Mouse (Mus musculus): ENCODE results near the gene Kndc1. TPM values are rescaled to one million over a fixed set of nuclear protein-coding genes. Genes with fewer than 3 reads are reported as not detected.

The Kndc1 gene
- polyA plus RNA-seq, 1 experiment from 2014 or later: 0.26 TPM

DNA sequence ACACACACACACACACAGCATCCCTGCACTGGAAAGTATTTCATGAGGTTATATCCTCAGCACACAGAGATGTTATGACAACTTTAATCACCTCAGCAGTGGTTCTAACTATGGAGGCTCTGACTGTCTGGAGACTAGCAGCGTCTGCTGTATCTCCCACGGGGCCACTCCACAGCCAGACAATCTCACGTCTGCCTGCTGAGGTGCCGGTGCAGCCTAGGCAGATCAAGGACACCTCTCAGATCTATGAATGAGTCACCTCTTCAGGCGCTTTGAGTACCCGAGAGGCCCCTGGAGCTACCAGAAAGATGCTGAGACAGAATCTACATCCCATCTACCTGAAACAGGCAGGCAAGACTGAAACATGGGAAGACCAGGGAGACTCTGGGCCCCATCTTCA, 15.9 kb upstream of the Kndc1 start:
- WGBS: 86% methylated on average over 6 of the region's 6 CpGs
- no peaks in the 10 kb centered on the region for H3K27me3 ChIP-seq (ENCODE audit: poor library complexity, severe bottlenecking)
- H3K27ac ChIP-seq: no peak overlapping the region
- no peak for DNase-seq (ENCODE audit: extremely low spot score, low spot score)
- no peaks in the 10 kb centered on the region for H3K4me1 ChIP-seq
- no peaks in the 10 kb centered on the region for H3K9me3 ChIP-seq
- H3K36me3 ChIP-seq (replicated peaks): no peaks in the 10 kb centered on the region
- no peak overlapping the region for H3K4me3 ChIP-seq

DNA sequence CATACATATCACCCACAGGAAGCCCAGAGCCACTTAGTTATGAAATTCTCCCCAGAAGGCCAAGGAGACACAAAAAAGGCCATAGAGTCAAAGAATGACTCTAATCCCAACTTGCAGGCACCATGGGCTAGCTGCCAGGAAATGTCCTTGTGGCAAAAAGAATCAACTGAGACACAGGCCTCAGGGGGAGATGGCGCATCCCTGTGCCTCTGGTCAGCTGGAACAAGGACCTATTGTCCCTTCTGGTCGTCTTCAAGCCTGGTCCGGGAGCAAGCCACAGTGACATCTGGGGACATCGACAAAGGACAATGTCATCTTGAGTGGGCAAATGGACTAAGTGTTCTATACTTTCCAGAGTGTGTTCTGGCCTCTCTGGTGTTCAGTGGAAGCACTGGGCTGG, 11.0 kb upstream of the Kndc1 start:
- Histone ChIP-seq H3K36me3 (replicated peaks) (no peaks in the 10 kb centered on the region), H3K4me3 (no peak overlapping the region), H3K4me1 (no peaks in the 10 kb centered on the region), H3K27ac (no peak overlapping the region), H3K27me3 (ENCODE audit: poor library complexity, severe bottlenecking) (no peaks in the 10 kb centered on the region), H3K9me3 (no peaks in the 10 kb centered on the region)
- 68% methylated on average over 4 of the region's 4 CpGs for WGBS
- no peak for DNase-seq (ENCODE audit: extremely low spot score, low spot score)

DNA sequence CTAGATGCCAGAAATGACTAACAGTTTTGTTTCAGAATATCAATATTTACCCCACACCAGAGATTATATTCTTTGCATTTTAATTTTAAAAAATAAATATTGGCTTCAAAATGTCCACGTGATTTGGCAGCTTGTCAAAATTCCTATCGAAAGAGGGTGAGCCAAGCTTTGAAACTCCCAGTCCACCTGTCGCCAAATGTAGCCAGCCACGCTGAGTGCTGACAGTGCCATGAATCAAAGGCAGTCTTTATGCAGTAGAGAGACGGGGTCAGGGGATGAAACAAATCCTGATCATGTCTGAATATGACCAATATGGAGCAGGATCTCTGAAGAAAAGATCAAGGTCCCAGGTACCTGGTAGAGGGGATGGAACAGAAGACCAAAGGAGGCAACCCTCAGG, 2.7 kb upstream of the Kndc1 start:
- no peak for DNase-seq (ENCODE audit: extremely low spot score, low spot score)
- H3K4me3 ChIP-seq: no peak overlapping the region
- H3K4me1 ChIP-seq: peaks cover 12% of the 10 kb centered on the region
- 87% methylated on average over 5 of the region's 5 CpGs for WGBS
- no peak overlapping the region for H3K27ac ChIP-seq
- no peaks in the 10 kb centered on the region for H3K9me3 ChIP-seq
- peaks cover 54% of the 10 kb centered on the region for H3K27me3 ChIP-seq (ENCODE audit: poor library complexity, severe bottlenecking)
- H3K36me3 ChIP-seq (replicated peaks): no peaks in the 10 kb centered on the region

- Histone ChIP-seq H3K4me3 (no peak overlapping the region), H3K9me3 (no peaks in the 10 kb centered on the region), H3K36me3 (replicated peaks) (no peaks in the 10 kb centered on the region), H3K27ac (no peak overlapping the region), H3K27me3 (ENCODE audit: poor library complexity, severe bottlenecking) (peaks cover 87% of the 10 kb centered on the region), H3K4me1 (peaks cover 12% of the 10 kb centered on the region)
- DNase-seq (ENCODE audit: extremely low spot score, low spot score): no peak
- 87% methylated on average over 7 of the region's 7 CpGs for WGBS
Observed at GRCm38 (mm10) chr7:139896271-139896670, 1.8 kb downstream of the Kndc1 start.

DNA sequence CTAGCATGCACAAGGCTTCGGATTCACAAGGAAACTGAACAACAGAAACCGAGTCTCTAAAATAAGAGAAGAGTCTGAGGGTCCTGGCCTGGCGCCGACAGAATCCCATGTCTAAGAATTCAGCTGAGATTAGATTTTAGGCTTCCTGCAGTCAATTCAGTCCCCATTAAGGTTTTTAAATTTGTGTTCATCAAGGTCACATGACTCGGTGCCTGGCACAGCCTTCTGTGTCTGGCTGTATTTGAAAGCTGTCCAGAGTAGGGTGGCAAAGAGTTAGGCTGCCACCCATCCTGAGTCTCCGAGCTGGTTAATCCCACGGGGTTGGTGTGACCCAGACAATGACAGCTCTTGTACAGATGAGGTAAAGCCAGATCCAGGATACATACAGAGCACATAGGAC, 2.3 kb downstream of the Kndc1 start:
- no peak overlapping the region for H3K27ac ChIP-seq
- peaks cover 90% of the 10 kb centered on the region for H3K27me3 ChIP-seq (ENCODE audit: poor library complexity, severe bottlenecking)
- no peaks in the 10 kb centered on the region for H3K36me3 ChIP-seq (replicated peaks)
- peaks cover 12% of the 10 kb centered on the region for H3K4me1 ChIP-seq
- 91% methylated on average over 7 of the region's 7 CpGs for WGBS
- DNase-seq (ENCODE audit: extremely low spot score, low spot score): no peak
- no peaks in the 10 kb centered on the region for H3K9me3 ChIP-seq
- H3K4me3 ChIP-seq: no peak overlapping the region

- no peak for DNase-seq (ENCODE audit: extremely low spot score, low spot score)
Observed at GRCm38 (mm10) chr7:139898606-139899005, 4.1 kb downstream of the Kndc1 start.

DNA sequence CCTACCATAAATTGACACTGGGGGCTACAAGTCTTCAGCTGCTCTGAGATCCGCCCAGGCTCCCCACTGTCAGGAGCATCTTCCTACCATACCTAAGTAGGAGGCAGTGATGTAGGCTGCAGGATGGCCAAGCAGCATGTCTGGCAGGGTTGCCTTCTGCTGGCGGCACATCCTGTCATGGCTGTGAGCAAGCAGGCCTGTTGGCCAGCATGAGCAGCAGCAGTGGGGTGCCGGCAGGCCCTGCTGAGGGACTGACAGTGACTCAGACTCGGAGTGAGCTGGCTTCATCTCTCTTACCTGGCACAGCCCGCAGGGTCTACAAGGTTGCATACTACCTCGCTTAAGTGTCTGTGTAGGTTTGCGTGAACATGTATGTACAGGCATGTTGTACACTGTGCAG, 5.0 kb downstream of the Kndc1 start:
- Histone ChIP-seq H3K36me3 (replicated peaks) (no peaks in the 10 kb centered on the region), H3K4me1 (peaks cover 8% of the 10 kb centered on the region), H3K27ac (no peak overlapping the region), H3K27me3 (ENCODE audit: poor library complexity, severe bottlenecking) (peaks cover 81% of the 10 kb centered on the region), H3K4me3 (no peak overlapping the region), H3K9me3 (no peaks in the 10 kb centered on the region)
- 89% methylated on average over 7 of the region's 7 CpGs for WGBS
- DNase-seq (ENCODE audit: extremely low spot score, low spot score): no peak

More at GRCm38 (mm10) chr7:139898606-139899005, 4.1 kb downstream of the Kndc1 start:
- Histone ChIP-seq H3K27ac (no peak overlapping the region), H3K27me3 (ENCODE audit: poor library complexity, severe bottlenecking) (peaks cover 83% of the 10 kb centered on the region), H3K9me3 (no peaks in the 10 kb centered on the region), H3K4me3 (no peak overlapping the region), H3K36me3 (replicated peaks) (no peaks in the 10 kb centered on the region), H3K4me1 (peaks cover 12% of the 10 kb centered on the region)
- 87% methylated on average over 2 of the region's 2 CpGs for WGBS

DNA sequence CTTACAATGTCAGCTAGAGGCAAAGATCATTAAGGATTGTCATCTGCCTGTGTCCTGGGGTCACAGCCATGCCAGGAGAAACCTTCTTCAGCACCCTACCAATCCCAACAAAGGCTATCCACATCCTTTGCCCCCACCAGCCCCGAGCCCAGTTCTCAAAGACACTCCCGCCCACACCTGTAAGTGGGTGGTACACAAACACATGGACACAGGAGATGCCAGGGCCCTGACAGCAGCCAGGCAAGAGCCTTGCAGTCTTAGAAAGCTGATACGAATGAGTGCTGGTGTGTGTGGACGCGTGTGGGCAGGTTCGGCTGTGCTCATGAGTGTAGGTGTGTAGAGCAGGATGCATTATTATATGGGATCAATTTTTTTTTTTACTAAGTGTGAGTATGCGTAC, 6.0 kb downstream of the Kndc1 start:
- DNase-seq (ENCODE audit: extremely low spot score, low spot score): no peak
- Histone ChIP-seq H3K36me3 (replicated peaks) (no peaks in the 10 kb centered on the region), H3K4me1 (peaks cover 3% of the 10 kb centered on the region), H3K4me3 (no peak overlapping the region), H3K9me3 (no peaks in the 10 kb centered on the region), H3K27ac (no peak overlapping the region), H3K27me3 (ENCODE audit: poor library complexity, severe bottlenecking) (peaks cover 76% of the 10 kb centered on the region)
- WGBS: 94% methylated on average over 7 of the region's 7 CpGs

GRCm38 (mm10) chr7:139900896-139901295, 6.4 kb downstream of the Kndc1 start:
- no peaks in the 10 kb centered on the region for H3K36me3 ChIP-seq (replicated peaks)
- no peak overlapping the region for H3K27ac ChIP-seq
- 86% methylated on average over 6 of the region's 6 CpGs for WGBS
- peaks cover 76% of the 10 kb centered on the region for H3K27me3 ChIP-seq (ENCODE audit: poor library complexity, severe bottlenecking)
- no peak overlapping the region for H3K4me3 ChIP-seq
- no peak for DNase-seq (ENCODE audit: extremely low spot score, low spot score)
- H3K9me3 ChIP-seq: no peaks in the 10 kb centered on the region
- H3K4me1 ChIP-seq: peaks cover 8% of the 10 kb centered on the region

DNA sequence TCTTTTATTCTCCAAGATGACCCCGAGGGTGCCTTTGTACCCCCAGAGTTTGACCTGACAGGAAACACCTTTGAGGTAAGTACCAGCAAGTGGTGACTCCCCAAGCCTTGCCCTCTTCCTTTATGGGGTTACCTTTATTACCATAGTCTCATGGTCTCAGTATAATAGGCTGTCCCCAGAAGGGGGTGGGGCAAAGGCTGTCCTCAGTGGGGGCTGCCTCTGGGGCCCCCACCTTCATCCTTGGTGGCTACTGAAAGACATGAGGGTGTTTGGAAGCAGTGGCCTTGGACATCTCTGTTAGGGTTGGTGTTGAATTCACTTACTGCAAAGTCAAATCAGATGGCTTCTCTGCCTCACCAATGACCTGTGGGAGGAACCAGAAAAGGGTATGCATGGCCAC, 7.5 kb downstream of the Kndc1 start:
- Histone ChIP-seq H3K4me3 (no peak overlapping the region), H3K4me1 (peaks cover 9% of the 10 kb centered on the region), H3K36me3 (replicated peaks) (no peaks in the 10 kb centered on the region), H3K27ac (no peak overlapping the region), H3K9me3 (no peaks in the 10 kb centered on the region), H3K27me3 (ENCODE audit: poor library complexity, severe bottlenecking) (peaks cover 76% of the 10 kb centered on the region)
- 56% methylated on average over 1 of the region's 1 CpGs for WGBS
- DNase-seq (ENCODE audit: extremely low spot score, low spot score): no peak

GRCm38 (mm10) chr7:139905261-139905660, 10.8 kb downstream of the Kndc1 start:
- Histone ChIP-seq H3K27me3 (ENCODE audit: poor library complexity, severe bottlenecking) (peaks cover 72% of the 10 kb centered on the region), H3K4me3 (peak overlapping the region; percentile 22; the same call in 1 of the 2 replicates), H3K27ac (no peak overlapping the region), H3K9me3 (no peaks in the 10 kb centered on the region), H3K36me3 (replicated peaks) (no peaks in the 10 kb centered on the region), H3K4me1 (peaks cover 18% of the 10 kb centered on the region)
- 33% methylated on average over 6 of the region's 6 CpGs for WGBS
- no peak for DNase-seq (ENCODE audit: extremely low spot score, low spot score)

DNA sequence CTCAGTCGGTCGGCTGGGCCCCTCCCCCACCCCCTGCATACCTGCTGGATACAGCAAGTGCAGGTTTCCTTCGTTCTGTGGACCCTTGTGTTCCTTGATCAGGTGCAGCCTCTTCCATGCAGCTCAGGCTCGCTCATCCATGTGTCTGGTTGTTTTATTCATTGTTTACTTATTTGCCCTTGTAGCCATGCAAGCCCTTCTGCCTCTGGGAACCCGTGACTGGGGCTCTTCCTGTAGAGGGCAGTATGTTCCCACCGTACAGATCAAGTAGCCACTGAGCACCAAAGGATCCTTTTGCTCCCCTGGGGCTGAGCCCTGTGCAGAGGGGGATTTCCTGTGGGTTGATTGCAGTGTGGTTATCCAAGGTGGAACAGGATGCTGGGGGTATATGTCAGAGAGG, 11.2 kb downstream of the Kndc1 start:
- H3K9me3 ChIP-seq: no peaks in the 10 kb centered on the region
- H3K36me3 ChIP-seq (replicated peaks): no peaks in the 10 kb centered on the region
- H3K27ac ChIP-seq: no peak overlapping the region
- DNase-seq (ENCODE audit: extremely low spot score, low spot score): peak; percentile 34
- WGBS: 5% methylated on average over 6 of the region's 6 CpGs
- peaks cover 18% of the 10 kb centered on the region for H3K4me1 ChIP-seq
- peaks cover 73% of the 10 kb centered on the region for H3K27me3 ChIP-seq (ENCODE audit: poor library complexity, severe bottlenecking)
- H3K4me3 ChIP-seq: peak overlapping the region; percentile 22; the same call in 1 of the 2 replicates

DNA sequence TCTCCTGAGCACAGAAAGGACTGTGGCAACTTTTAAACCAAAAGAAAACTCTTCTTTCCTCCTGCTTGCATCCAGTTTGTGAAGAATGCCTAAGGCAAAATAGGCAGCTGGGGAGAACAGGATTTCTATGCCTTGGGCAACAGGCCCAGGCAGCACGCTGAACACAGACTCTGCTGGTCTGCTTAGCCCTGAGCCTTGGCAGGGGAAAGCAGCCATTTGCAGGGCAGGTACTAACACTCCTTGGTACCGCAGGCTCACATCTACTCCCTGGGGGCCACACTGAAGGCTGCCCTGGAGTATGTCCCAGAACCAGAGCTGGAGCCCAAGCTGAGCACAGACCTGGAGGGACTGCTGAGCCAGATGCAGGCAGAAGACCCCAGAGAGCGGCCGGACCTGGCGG, 13.7 kb downstream of the Kndc1 start:
- Histone ChIP-seq H3K36me3 (replicated peaks) (no peaks in the 10 kb centered on the region), H3K27me3 (ENCODE audit: poor library complexity, severe bottlenecking) (peaks cover 83% of the 10 kb centered on the region), H3K27ac (no peak overlapping the region), H3K9me3 (no peaks in the 10 kb centered on the region), H3K4me3 (no peak overlapping the region), H3K4me1 (peaks cover 18% of the 10 kb centered on the region)
- WGBS: 62% methylated on average over 5 of the region's 5 CpGs
- no peak for DNase-seq (ENCODE audit: extremely low spot score, low spot score)

- Histone ChIP-seq H3K27ac (no peak overlapping the region), H3K4me1 (peaks cover 26% of the 10 kb centered on the region), H3K4me3 (no peak overlapping the region), H3K9me3 (no peaks in the 10 kb centered on the region), H3K36me3 (replicated peaks) (no peaks in the 10 kb centered on the region), H3K27me3 (ENCODE audit: poor library complexity, severe bottlenecking) (peaks cover 85% of the 10 kb centered on the region)
- WGBS: 57% methylated on average over 6 of the region's 6 CpGs
- no peak for DNase-seq (ENCODE audit: extremely low spot score, low spot score)
Observed at GRCm38 (mm10) chr7:139909469-139909868, 15.0 kb downstream of the Kndc1 start.
